Mouse (Mus musculus) liver, embryonic 15.5 days (tissue): ENCODE results near the gene Tbc1d5. TPM values are rescaled to one million over a fixed set of nuclear protein-coding genes. Genes with fewer than 3 reads are reported as not detected.

Experiments used
- ATAC-seq: fragments of 200-750 bp; cut with Nextera tagmentation; 2 replicates; pipeline ENCODE4 v1.8.0; 2017; ENCODE audit warnings: moderate number of reproducible peaks, mild to moderate bottlenecking, moderate library complexity; ENCODE audit not compliant: insufficient read depth
- H3K27ac ChIP-seq: fragments of 300-500 bp; sonication (generic); replicated peaks from 2 replicates; pipeline ENCODE4 v1.5.1; 2015; ENCODE audit warnings: mild to moderate bottlenecking, inconsistent platforms
- H3K27me3 ChIP-seq: fragments of 300-500 bp; sonication (generic); 2 replicates; pipeline ENCODE4 v1.6.1; 2015; ENCODE audit warnings: mild to moderate bottlenecking, inconsistent platforms
- H3K36me3 ChIP-seq: fragments of 300-500 bp; sonication (generic); replicated peaks from 2 replicates; pipeline ENCODE4 v1.6.1; 2015; ENCODE audit warnings: moderate library complexity, mild to moderate bottlenecking, inconsistent platforms
- H3K4me1 ChIP-seq: fragments of 300-500 bp; sonication (generic); replicated peaks from 2 replicates; pipeline ENCODE4 v1.6.1; 2015; ENCODE audit warnings: inconsistent platforms
- H3K4me2 ChIP-seq: fragments of 300-500 bp; sonication (generic); 2 replicates; pipeline ENCODE4 v1.6.1; 2015; ENCODE audit warnings: moderate library complexity, mild to moderate bottlenecking, inconsistent platforms
- H3K4me3 ChIP-seq: fragments of 300-500 bp; sonication (generic); replicated peaks from 2 replicates; pipeline ENCODE4 v1.5.1; 2015; ENCODE audit warnings: mild to moderate bottlenecking, inconsistent platforms
- H3K9ac ChIP-seq: fragments of 300-500 bp; sonication (generic); 2 replicates; pipeline ENCODE4 v1.6.1; 2015; ENCODE audit warnings: moderate library complexity, mild to moderate bottlenecking, inconsistent platforms
- H3K9me3 ChIP-seq: fragments of 300-500 bp; sonication (generic); replicated peaks from 2 replicates; pipeline ENCODE4 v1.6.1; 2016; ENCODE audit warnings: inconsistent platforms
- WGBS: fragments of 180-500 bp; shearing (Covaris S2); methylation state at CpG from one replicate; pipeline ENCODE4 v1.1.7; 2015; ENCODE audit warnings: mixed read lengths; ENCODE audit not compliant: insufficient replicate concordance; 5-methylcytosine and 5-hydroxymethylcytosine counted together
- polyA plus RNA-seq: library from polyadenylated mRNA; unstranded; fragments of >200 nt; fragmentation: Nextera tagmentation; extraction: Ambion mirVana; gene quantifications from 2 replicates; pipeline ENCODE4 v1.2.1, GENCODE M21; 2015

Gene Tbc1d5
- polyA plus RNA-seq, 1 experiment from 2014 or later = 3.3 TPM

GRCm38 (mm10) chr17:50741386-50741785 is 437.8 kb downstream of the Tbc1d5 start:
- H3K4me1 ChIP-seq = 0 out of 2 replicates have a peak, but pooled peaks cover 2% of the 10 kb centered on the region
- ATAC-seq = no peak
- H3K9me3 ChIP-seq = no peaks in the 10 kb centered on the region
- 66% methylated on average over 6 of the region's 6 CpGs for WGBS
- H3K27me3 ChIP-seq = no peaks in the 10 kb centered on the region
- no peak overlapping the region for H3K9ac ChIP-seq
- no peak overlapping the region for H3K4me2 ChIP-seq
- H3K4me3 ChIP-seq = no peak overlapping the region
- no peaks in the 10 kb centered on the region for H3K36me3 ChIP-seq
- no peak overlapping the region for H3K27ac ChIP-seq

- WGBS = 8% methylated on average over 1 of the region's 1 CpGs
These were observed 438.3 kb downstream of the Tbc1d5 start for GRCm38 (mm10) chr17:50740804-50741203.

GRCm38 (mm10) chr17:50738476-50738875 is 440.7 kb downstream of the Tbc1d5 start:
- Histone ChIP-seq H3K4me3 (no peak overlapping the region), H3K9ac (no peak overlapping the region)
- 59% methylated on average over 2 of the region's 2 CpGs for WGBS

More at GRCm38 (mm10) chr17:50740804-50741203, 438.3 kb downstream of the Tbc1d5 start:
- Histone ChIP-seq H3K27ac (no peak overlapping the region), H3K36me3 (no peaks in the 10 kb centered on the region), H3K27me3 (no peaks in the 10 kb centered on the region), H3K9ac (no peak overlapping the region), H3K4me1 (peaks cover 8% of the 10 kb centered on the region; the same call in 1 of the 2 replicates), H3K4me3 (no peak overlapping the region), H3K4me2 (no peak overlapping the region), H3K9me3 (no peaks in the 10 kb centered on the region)
- no peak for ATAC-seq

GRCm38 (mm10) chr17:50737068-50737467 is 442.1 kb downstream of the Tbc1d5 start:
- Histone ChIP-seq H3K27me3 (no peaks in the 10 kb centered on the region), H3K4me3 (no peak overlapping the region), H3K4me1 (peaks cover 9% of the 10 kb centered on the region; the same call in 1 of the 2 replicates), H3K4me2 (no peak overlapping the region), H3K27ac (no peak overlapping the region), H3K36me3 (no peaks in the 10 kb centered on the region), H3K9ac (no peak overlapping the region), H3K9me3 (no peaks in the 10 kb centered on the region)
- WGBS = 27% methylated on average over 2 of the region's 2 CpGs
- ATAC-seq = no peak

More at GRCm38 (mm10) chr17:50738476-50738875, 440.7 kb downstream of the Tbc1d5 start:
- Histone ChIP-seq H3K4me2 (no peak overlapping the region), H3K9me3 (no peaks in the 10 kb centered on the region), H3K27me3 (no peaks in the 10 kb centered on the region), H3K27ac (no peak overlapping the region), H3K4me1 (peaks cover 9% of the 10 kb centered on the region; the same call in 1 of the 2 replicates), H3K36me3 (no peaks in the 10 kb centered on the region)
- no peak for ATAC-seq

- peak overlapping the region; percentile 7; the same call in 1 of the 2 replicates for H3K27ac ChIP-seq
- H3K36me3 ChIP-seq = no peaks in the 10 kb centered on the region
- ATAC-seq = no peak
- H3K4me1 ChIP-seq = peaks cover 9% of the 10 kb centered on the region; the same call in 1 of the 2 replicates
- H3K9me3 ChIP-seq = no peaks in the 10 kb centered on the region
- H3K27me3 ChIP-seq = no peaks in the 10 kb centered on the region
- no peak overlapping the region for H3K9ac ChIP-seq
- no peak overlapping the region for H3K4me2 ChIP-seq
- WGBS = 41% methylated on average over 8 of the region's 8 CpGs
- H3K4me3 ChIP-seq = no peak overlapping the region
These were observed 443.1 kb downstream of the Tbc1d5 start for GRCm38 (mm10) chr17:50735955-50736533.

GRCm38 (mm10) chr17:50735382-50735954 is 443.7 kb downstream of the Tbc1d5 start:
- no peak for ATAC-seq
- no peaks in the 10 kb centered on the region for H3K36me3 ChIP-seq
- no peaks in the 10 kb centered on the region for H3K9me3 ChIP-seq
- 0 out of 2 replicates have a peak overlapping the region, but pooled peaks have one; percentile 7 for H3K27ac ChIP-seq
- 57% methylated on average over 4 of the region's 4 CpGs for WGBS
- no peak overlapping the region for H3K9ac ChIP-seq
- no peaks in the 10 kb centered on the region for H3K27me3 ChIP-seq
- H3K4me3 ChIP-seq = no peak overlapping the region
- no peak overlapping the region for H3K4me2 ChIP-seq
- peaks cover 9% of the 10 kb centered on the region; the same call in 1 of the 2 replicates for H3K4me1 ChIP-seq

- no peak overlapping the region for H3K9ac ChIP-seq
- WGBS = 66% methylated on average over 6 of the region's 6 CpGs
- no peak overlapping the region for H3K4me2 ChIP-seq
- H3K27ac ChIP-seq = no peak overlapping the region
- H3K9me3 ChIP-seq = no peaks in the 10 kb centered on the region
- H3K4me1 ChIP-seq = peaks cover 9% of the 10 kb centered on the region; the same call in 1 of the 2 replicates
- ATAC-seq = no peak
- H3K4me3 ChIP-seq = no peak overlapping the region
- no peaks in the 10 kb centered on the region for H3K27me3 ChIP-seq
- H3K36me3 ChIP-seq = no peaks in the 10 kb centered on the region
These were observed 444.4 kb downstream of the Tbc1d5 start for GRCm38 (mm10) chr17:50734781-50735180.

GRCm38 (mm10) chr17:50733390-50733789 is 445.8 kb downstream of the Tbc1d5 start:
- Histone ChIP-seq H3K4me1 (peaks cover 9% of the 10 kb centered on the region; the same call in 1 of the 2 replicates), H3K9ac (no peak overlapping the region), H3K36me3 (no peaks in the 10 kb centered on the region), H3K27ac (no peak overlapping the region), H3K4me3 (no peak overlapping the region), H3K9me3 (no peaks in the 10 kb centered on the region), H3K4me2 (no peak overlapping the region), H3K27me3 (no peaks in the 10 kb centered on the region)
- WGBS = 80% methylated on average over 7 of the region's 7 CpGs
- ATAC-seq = no peak

- Histone ChIP-seq H3K9ac (no peak overlapping the region), H3K36me3 (no peaks in the 10 kb centered on the region), H3K27ac (no peak overlapping the region), H3K9me3 (no peaks in the 10 kb centered on the region), H3K4me3 (no peak overlapping the region), H3K27me3 (no peaks in the 10 kb centered on the region), H3K4me2 (no peak overlapping the region), H3K4me1 (peaks cover 9% of the 10 kb centered on the region; the same call in 1 of the 2 replicates)
- WGBS = 52% methylated on average over 5 of the region's 5 CpGs
- no peak for ATAC-seq
These were observed 447.3 kb downstream of the Tbc1d5 start for GRCm38 (mm10) chr17:50731876-50732275.

- no peak for ATAC-seq
- Histone ChIP-seq H3K36me3 (no peaks in the 10 kb centered on the region), H3K9ac (no peak overlapping the region), H3K27me3 (no peaks in the 10 kb centered on the region), H3K27ac (no peak overlapping the region), H3K4me1 (peaks cover 2% of the 10 kb centered on the region; the same call in 1 of the 2 replicates), H3K9me3 (no peaks in the 10 kb centered on the region), H3K4me2 (no peak overlapping the region), H3K4me3 (no peak overlapping the region)
- 61% methylated on average over 2 of the region's 2 CpGs for WGBS
These were observed 448.3 kb downstream of the Tbc1d5 start for GRCm38 (mm10) chr17:50730896-50731295.

GRCm38 (mm10) chr17:50729577-50729976 is 449.6 kb downstream of the Tbc1d5 start:
- no peaks in the 10 kb centered on the region for H3K36me3 ChIP-seq
- no peaks in the 10 kb centered on the region for H3K9me3 ChIP-seq
- 15% methylated on average over 6 of the region's 6 CpGs for WGBS
- H3K9ac ChIP-seq = no peak overlapping the region
- H3K4me2 ChIP-seq = no peak overlapping the region
- H3K4me1 ChIP-seq = no peaks in the 10 kb centered on the region
- no peak overlapping the region for H3K27ac ChIP-seq
- no peak overlapping the region for H3K4me3 ChIP-seq
- H3K27me3 ChIP-seq = no peaks in the 10 kb centered on the region
- no peak for ATAC-seq
